Mouse (Mus musculus): ENCODE results near the gene Inpp5a.

Gene Inpp5a

DNA sequence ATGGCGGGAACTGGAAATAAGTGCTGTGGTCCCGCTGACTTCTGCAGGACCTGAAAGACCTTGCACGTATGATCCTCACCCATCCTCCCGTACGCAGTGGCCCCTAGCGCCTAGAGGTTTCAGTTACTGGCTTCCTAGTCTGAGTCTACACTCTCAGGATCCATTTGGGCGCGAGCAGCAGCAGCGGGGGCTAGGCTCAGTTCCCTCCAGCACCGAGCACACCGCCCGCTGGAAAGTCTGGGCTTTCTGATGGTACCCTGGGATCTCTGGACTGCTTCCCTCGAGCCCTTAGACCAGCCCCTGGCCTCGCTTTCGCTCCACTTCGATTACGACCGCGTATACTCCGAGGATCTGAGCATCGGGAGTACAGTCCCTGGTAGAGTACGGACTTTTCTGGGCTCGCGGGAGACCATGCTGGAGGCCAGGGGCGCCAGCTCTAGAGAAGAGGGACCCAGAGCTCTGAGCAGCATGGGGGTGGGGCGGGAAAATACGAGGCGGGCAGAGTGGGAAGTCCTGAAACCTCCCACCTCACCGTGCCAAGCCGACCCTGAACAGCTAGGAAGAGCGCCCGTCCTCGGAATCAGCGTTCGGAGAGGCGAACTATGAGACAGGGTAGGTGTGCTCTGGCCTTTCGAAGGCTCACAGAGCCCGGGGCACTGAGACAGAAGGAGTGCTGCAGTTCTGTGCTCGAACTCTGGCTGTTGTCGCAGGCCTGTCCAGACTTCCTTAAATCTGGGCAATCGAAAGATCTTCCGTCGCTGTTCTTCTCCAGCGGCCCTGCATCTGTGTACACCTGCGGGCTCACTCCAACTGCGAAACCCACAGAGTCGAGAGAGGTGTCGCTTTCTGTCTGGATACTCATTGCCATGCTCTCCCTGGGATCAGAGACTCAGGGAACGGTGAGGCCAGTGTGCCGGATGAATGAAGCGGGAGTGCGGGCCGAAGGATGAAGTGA, 195.6 kb downstream of the Inpp5a start:
- DNase-seq, result no peak

GRCm38 (mm10) chr7:139585183-139585821, 196.4 kb downstream of the Inpp5a start:
- DNase-seq, result no peak

- DNase-seq, result no peak
Measured at GRCm38 (mm10) chr7:139587919-139588318, 199.0 kb downstream of the Inpp5a start.

- DNase-seq, result no peak
Measured at GRCm38 (mm10) chr7:139590302-139590701, 201.4 kb downstream of the Inpp5a start.

- DNase-seq, result no peak
Measured at GRCm38 (mm10) chr7:139591311-139591710, 202.4 kb downstream of the Inpp5a start.

DNA sequence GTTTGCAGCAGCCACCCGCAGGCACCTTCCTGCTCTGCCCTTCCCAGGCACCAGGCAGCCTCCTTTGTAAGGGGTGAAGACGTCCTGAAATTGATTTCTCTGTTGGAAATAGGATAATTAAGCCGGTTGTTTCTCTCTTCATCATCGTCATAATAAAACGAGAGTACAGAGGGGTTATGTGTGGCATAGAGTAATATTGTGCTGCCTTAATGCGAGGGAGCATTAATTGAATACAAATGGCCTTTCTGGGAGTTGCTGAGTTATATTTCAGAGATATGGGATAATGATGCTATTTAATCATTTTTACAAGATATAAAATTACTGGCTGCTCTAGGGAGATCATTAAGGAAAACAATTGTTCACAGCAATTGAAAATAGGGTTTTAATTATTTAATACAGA, 206.4 kb downstream of the Inpp5a start:
- DNase-seq, result no peak

DNA sequence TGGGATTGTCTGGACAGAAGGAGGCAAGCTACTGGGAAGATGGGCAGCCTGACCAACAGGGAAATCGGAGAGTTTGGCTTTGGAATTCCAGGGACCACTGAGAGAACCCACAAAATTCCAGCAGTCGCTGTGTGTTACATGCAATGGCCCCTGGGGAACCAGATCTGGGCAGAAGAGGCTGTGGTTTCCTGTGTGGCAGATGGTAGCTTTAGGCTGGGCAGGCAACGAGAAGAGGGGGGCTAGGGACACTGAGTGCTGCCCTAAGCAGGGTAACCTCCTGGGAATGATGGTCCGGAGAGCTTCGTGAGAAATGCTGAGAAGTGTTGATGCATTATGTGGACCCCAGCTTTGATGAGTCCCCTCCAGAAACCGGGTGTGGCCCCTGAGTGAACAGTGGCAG, 207.0 kb downstream of the Inpp5a start:
- no peak for DNase-seq

DNA sequence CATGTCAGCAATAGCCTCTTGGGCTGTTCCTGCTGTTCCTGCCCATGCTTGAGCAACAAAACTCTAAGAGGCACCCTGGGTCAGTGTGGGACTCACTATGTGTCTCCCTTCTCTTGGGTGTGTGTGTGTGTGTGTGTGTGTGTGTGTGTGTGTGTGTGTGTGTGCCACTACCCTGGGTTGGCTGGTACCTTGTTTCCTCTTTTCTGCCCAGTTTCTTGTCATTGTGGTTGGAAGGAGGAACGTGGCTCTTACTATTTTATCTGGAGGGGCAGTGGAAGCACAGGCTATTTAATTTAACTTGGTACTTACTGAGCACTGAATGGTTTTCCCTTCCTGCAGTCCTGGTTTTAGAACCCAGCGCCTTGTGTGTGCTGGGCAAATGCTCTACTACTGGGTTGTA, 221.4 kb downstream of the Inpp5a start:
- no peak for DNase-seq

DNA sequence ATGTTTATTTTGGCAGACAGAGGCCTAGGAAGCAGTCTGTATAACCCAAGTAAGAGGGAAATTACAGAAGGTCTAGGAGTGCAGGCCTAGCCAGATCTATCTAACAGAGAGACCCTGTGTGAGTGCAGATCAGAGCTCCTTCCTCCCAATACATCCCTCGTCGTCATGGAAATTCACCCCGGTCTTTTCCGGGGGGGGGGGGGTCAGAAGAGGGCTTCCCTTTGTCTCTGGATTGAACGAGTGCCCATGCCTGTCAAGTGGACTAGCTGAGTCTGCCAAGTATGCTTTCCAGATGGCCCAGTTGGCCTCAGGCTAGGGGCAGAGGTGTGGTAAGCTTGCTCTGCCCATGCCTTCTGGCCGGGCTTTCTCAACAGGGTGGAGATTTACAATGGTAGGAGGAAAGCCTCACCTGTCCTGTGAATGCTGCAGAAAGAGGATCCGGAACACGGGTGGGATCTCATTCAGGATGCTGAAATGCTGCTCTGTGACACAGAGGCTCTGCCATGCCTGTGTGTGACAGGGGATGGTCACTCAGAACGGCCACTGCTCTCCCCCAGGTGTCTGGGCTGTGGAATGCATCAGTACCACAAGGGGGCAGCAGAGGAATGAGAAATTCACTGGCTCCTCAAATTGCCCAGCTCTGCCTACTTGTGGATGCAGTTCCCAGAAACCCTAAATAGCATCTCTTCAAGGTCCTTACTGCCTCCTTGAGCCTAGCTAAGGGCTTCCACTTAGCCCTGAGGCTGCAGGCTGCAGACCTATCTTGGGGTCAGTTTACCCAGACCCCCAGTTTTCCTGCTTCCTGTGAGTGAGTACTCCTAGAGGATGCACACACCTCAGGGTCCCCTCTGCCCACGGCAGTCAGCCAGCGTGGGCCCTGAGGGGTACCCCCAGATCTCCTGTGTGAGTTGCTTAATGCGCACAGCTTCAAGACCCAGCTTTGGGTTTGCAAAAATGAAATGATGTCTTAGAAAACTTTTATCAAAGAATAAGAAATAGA, 227.2 kb downstream of the Inpp5a start:
- DNase-seq, result peak; percentile 75

- DNase-seq, result no peak
Measured at GRCm38 (mm10) chr7:139622568-139622967, 233.7 kb downstream of the Inpp5a start.

- DNase-seq, result no peak
Measured at GRCm38 (mm10) chr7:139625156-139625555, 236.2 kb downstream of the Inpp5a start.

Measured in right cerebral cortex, adult 18-20 months (tissue).